Mouse (Mus musculus) MEL (cell line): ENCODE measurements around the gene B430305J03Rik.

ENCODE experiments used
- CHD1 ChIP-seq: IDR thresholded peaks from 2 replicates; pipeline ENCODE4 v1.6.1; 2012; ENCODE audit warnings: low read depth, mild to moderate bottlenecking, inconsistent platforms, low read length, improper control_type of control experiment
- CTCF ChIP-seq, 3 experiments: IDR thresholded peaks in 2 of 3; conservative IDR thresholded peaks in 1 of 3; 2 replicates each; pipeline ENCODE4 v1.5.1; 2011 to 2012; ENCODE audit warnings: low read length in 3 of 3, low read depth in 2 of 3, mild to moderate bottlenecking in 2 of 3, improper control_type of control experiment in 1 of 3, inconsistent platforms in 1 of 3, mixed read lengths in 1 of 3, moderate library complexity in 1 of 3; ENCODE audit not compliant: control insufficient read depth in 1 of 3, insufficient read depth in 1 of 3, poor library complexity in 1 of 3, severe bottlenecking in 1 of 3
- EP300 ChIP-seq, 2 experiments: IDR thresholded peaks; 2 replicates each; pipeline ENCODE4 v1.6.1; 2011; ENCODE audit warnings: improper control_type of control experiment in 2 of 2, low read length in 2 of 2, low read depth in 1 of 2, mild to moderate bottlenecking in 1 of 2
- GATA1 ChIP-seq: IDR thresholded peaks from 2 replicates; pipeline ENCODE4 v1.6.1; 2011; ENCODE audit warnings: low read depth, low read length, improper control_type of control experiment
- JUND ChIP-seq: IDR thresholded peaks from 2 replicates; pipeline ENCODE4 v1.6.1; 2011; ENCODE audit warnings: low read depth, mild to moderate bottlenecking, improper control_type of control experiment, low read length
- KAT2A ChIP-seq: conservative IDR thresholded peaks from 2 replicates; pipeline ENCODE4 v1.6.1; 2012; ENCODE audit warnings: low read depth, low read length, improper control_type of control experiment, inconsistent platforms
- MAX ChIP-seq: IDR thresholded peaks from 2 replicates; pipeline ENCODE4 v1.6.1; 2011; ENCODE audit warnings: low read length, improper control_type of control experiment
- POLR2AphosphoS2 ChIP-seq: IDR thresholded peaks from 2 replicates; pipeline ENCODE4 v1.6.1; 2011; ENCODE audit warnings: low read length, improper control_type of control experiment
- USF1 ChIP-seq: IDR thresholded peaks from 2 replicates; pipeline ENCODE4 v1.6.1; 2014; ENCODE audit warnings: low read depth, mild to moderate bottlenecking, inconsistent platforms, low read length, improper control_type of control experiment, moderate library complexity
- ZC3H11A ChIP-seq: IDR thresholded peaks from 2 replicates; pipeline ENCODE4 v1.6.1; 2012; ENCODE audit warnings: low read depth, mild to moderate bottlenecking, inconsistent platforms, low read length, improper control_type of control experiment

- TF ChIP-seq ZC3H11A: no peak
- TF ChIP-seq CTCF (IDR thresholded peaks at IDR 0.05 in 2 of 3, conservative IDR thresholded peaks at IDR 0.05 in 1 of 3; ENCODE audit: control insufficient read depth in 1 of 3, insufficient read depth in 1 of 3, low read depth in 2 of 3, low read length in 3 of 3, poor library complexity in 1 of 3, severe bottlenecking in 1 of 3): no peak
- no peak for TF ChIP-seq POLR2AphosphoS2
- peak; percentile 59 for TF ChIP-seq EP300 (IDR thresholded peaks at IDR 0.05; ENCODE audit: low read depth in 1 of 2, low read length in 2 of 2)
- TF ChIP-seq MAX: no peak
- TF ChIP-seq GATA1: no peak
- TF ChIP-seq JUND: no peak
- TF ChIP-seq USF1: no peak
- no peak for TF ChIP-seq KAT2A
- TF ChIP-seq CHD1: no peak
Observed at GRCm38 (mm10) chr3:61386368-61386767, 20.6 kb upstream of the B430305J03Rik start.
